Mouse (Mus musculus) embryonic fibroblast, embryonic 13.5 days (primary cell): ENCODE measurements at regions not wholly inside any gene's neighbourhood (a gene's known extent, or its start where the extent isn't known, plus 50 kb on each side); places are given as distances from the start of the nearest gene placed in this dataset.

ENCODE experiments used
- CTCF ChIP-seq: IDR thresholded peaks from 2 replicates; pipeline ENCODE4 v1.5.1; 2011; ENCODE audit warnings: mild to moderate bottlenecking, control low read depth, low read length, moderate library complexity, borderline replicate concordance; ENCODE audit not compliant: insufficient read depth
- POLR2A ChIP-seq: IDR thresholded peaks from 2 replicates; pipeline ENCODE4 v1.6.1; 2011; ENCODE audit warnings: low read depth, mild to moderate bottlenecking, control low read depth, low read length, moderate library complexity

GRCm38 (mm10) chr4:81898661-81899060 is 456.0 kb upstream of the Mpdz start:
- no peak for TF ChIP-seq CTCF
- TF ChIP-seq POLR2A: no peak
